Mouse (Mus musculus) liver, embryonic 11.5 days (tissue): ENCODE measurements at regions not wholly inside any gene's neighbourhood (a gene's known extent, or its start where the extent isn't known, plus 50 kb on each side); places are given as distances from the start of the nearest gene placed in this dataset.

ENCODE experiments used
- ATAC-seq: fragments of 200-750 bp; cut with Nextera tagmentation; replicated peaks from 2 replicates; pipeline ENCODE4 v1.8.0; 2017; ENCODE audit warnings: moderate number of reproducible peaks, mild to moderate bottlenecking, moderate TSS enrichment, moderate library complexity; ENCODE audit not compliant: low FRiP score
- DNase-seq: peaks from one replicate; pipeline ENCODE4 v3.0.0-alpha.2; 2017; ENCODE audit warnings: low spot score
- H3K27ac ChIP-seq: fragments of 300-500 bp; sonication (generic); 2 replicates; pipeline ENCODE4 v1.5.1; 2014; ENCODE audit warnings: mild to moderate bottlenecking, low read depth, low read length, control low read depth
- H3K27me3 ChIP-seq: fragments of 300-500 bp; sonication (generic); replicated peaks from 2 replicates; pipeline ENCODE4 v1.6.1; 2014; ENCODE audit warnings: low read length, mixed read lengths; ENCODE audit not compliant: control insufficient read depth, insufficient read depth
- H3K36me3 ChIP-seq: fragments of 300-500 bp; sonication (generic); 2 replicates; pipeline ENCODE4 v1.6.1; 2014; ENCODE audit warnings: mild to moderate bottlenecking, low read length, moderate library complexity, mixed read lengths; ENCODE audit not compliant: control insufficient read depth, insufficient read depth
- H3K4me1 ChIP-seq: fragments of 300-500 bp; sonication (generic); replicated peaks from 2 replicates; pipeline ENCODE4 v1.6.1; 2014; ENCODE audit warnings: low read length, mixed read lengths; ENCODE audit not compliant: control insufficient read depth, insufficient read depth
- H3K4me2 ChIP-seq: fragments of 300-500 bp; sonication (generic); 2 replicates; pipeline ENCODE4 v1.6.1; 2014; ENCODE audit warnings: mild to moderate bottlenecking, control low read depth, moderate library complexity
- H3K4me3 ChIP-seq: fragments of 300-500 bp; sonication (generic); 2 replicates; pipeline ENCODE4 v1.5.1; 2014; ENCODE audit warnings: low read depth, low read length, control low read depth
- H3K9ac ChIP-seq: fragments of 300-500 bp; sonication (generic); 2 replicates; pipeline ENCODE4 v1.6.1; 2014; ENCODE audit warnings: low read depth, low read length, control low read depth
- H3K9me3 ChIP-seq: fragments of 300-500 bp; sonication (generic); 2 replicates; pipeline ENCODE4 v1.6.1; 2016; ENCODE audit warnings: low read length, inconsistent platforms, mixed read lengths; ENCODE audit not compliant: control insufficient read depth
- WGBS: fragments of 180-500 bp; shearing (Covaris S2); extraction: QIAGEN DNeasy Blood & Tissue Kit; methylation state at CpG from one replicate; pipeline ENCODE4 v1.1.7; 2014; 5-methylcytosine and 5-hydroxymethylcytosine counted together

GRCm38 (mm10) chr10:19177895-19178294, 162.4 kb upstream of the Tnfaip3 start:
- no peaks in the 10 kb centered on the region for H3K36me3 ChIP-seq
- no peak overlapping the region for H3K27ac ChIP-seq
- H3K9ac ChIP-seq, result no peak overlapping the region
- no peak overlapping the region for H3K4me2 ChIP-seq
- no peaks in the 10 kb centered on the region for H3K4me1 ChIP-seq
- H3K27me3 ChIP-seq, result no peaks in the 10 kb centered on the region
- no peaks in the 10 kb centered on the region for H3K9me3 ChIP-seq
- ATAC-seq (no peak), DNase-seq (no peak)
- 84% methylated on average over 5 of the region's 5 CpGs for WGBS
- H3K4me3 ChIP-seq, result no peak overlapping the region

GRCm38 (mm10) chr10:19177414-19177813, 162.0 kb upstream of the Tnfaip3 start:
- WGBS, result 56% methylated on average over 2 of the region's 2 CpGs
- Histone ChIP-seq H3K27me3 (no peaks in the 10 kb centered on the region), H3K4me3 (no peak overlapping the region), H3K9ac (no peak overlapping the region), H3K4me1 (no peaks in the 10 kb centered on the region), H3K9me3 (no peaks in the 10 kb centered on the region), H3K4me2 (no peak overlapping the region), H3K27ac (no peak overlapping the region), H3K36me3 (no peaks in the 10 kb centered on the region)
- DNase-seq, result no peak
- no peak for ATAC-seq

GRCm38 (mm10) chr10:19176249-19176648, 160.8 kb upstream of the Tnfaip3 start:
- no peak for DNase-seq
- 57% methylated on average over 3 of the region's 3 CpGs for WGBS
- Histone ChIP-seq H3K4me2 (no peak overlapping the region), H3K9me3 (no peaks in the 10 kb centered on the region), H3K4me1 (no peaks in the 10 kb centered on the region), H3K9ac (no peak overlapping the region), H3K4me3 (no peak overlapping the region), H3K36me3 (no peaks in the 10 kb centered on the region), H3K27ac (no peak overlapping the region), H3K27me3 (no peaks in the 10 kb centered on the region)
- ATAC-seq, result no peak

- Histone ChIP-seq H3K9me3 (no peaks in the 10 kb centered on the region), H3K27me3 (no peaks in the 10 kb centered on the region), H3K4me3 (no peak overlapping the region), H3K36me3 (no peaks in the 10 kb centered on the region), H3K27ac (no peak overlapping the region), H3K9ac (no peak overlapping the region), H3K4me1 (peaks cover 2% of the 10 kb centered on the region; the same call in 1 of the 2 replicates), H3K4me2 (no peak overlapping the region)
- no peak for ATAC-seq
- 71% methylated on average over 3 of the region's 3 CpGs for WGBS
- DNase-seq, result no peak
Observed at GRCm38 (mm10) chr10:19171834-19172233, 156.4 kb upstream of the Tnfaip3 start.

DNA sequence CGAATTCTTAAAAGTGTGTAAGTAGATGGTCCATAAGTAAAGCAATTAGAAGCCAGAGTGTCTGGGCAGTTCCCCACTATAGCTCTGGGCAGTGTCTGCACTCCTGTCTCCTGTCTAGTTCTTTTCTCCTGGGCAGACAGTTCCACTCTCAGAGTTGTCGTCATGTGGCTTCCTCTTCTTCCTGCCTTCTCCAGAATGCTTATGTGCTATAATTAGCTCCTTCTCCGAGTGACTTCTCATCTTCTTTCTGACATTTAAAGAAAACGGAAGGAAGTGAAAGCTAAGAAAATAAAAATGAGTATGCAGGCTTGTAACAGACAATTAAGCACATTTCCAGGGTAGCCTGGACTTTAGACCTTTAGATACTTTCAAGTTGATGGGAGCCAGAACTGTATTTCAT, 155.1 kb upstream of the Tnfaip3 start:
- H3K9me3 ChIP-seq, result no peaks in the 10 kb centered on the region
- H3K27me3 ChIP-seq, result no peaks in the 10 kb centered on the region
- H3K27ac ChIP-seq, result no peak overlapping the region
- no peak overlapping the region for H3K9ac ChIP-seq
- H3K36me3 ChIP-seq, result no peaks in the 10 kb centered on the region
- H3K4me2 ChIP-seq, result no peak overlapping the region
- WGBS, result 34% methylated on average over 4 of the region's 4 CpGs
- no peak for DNase-seq
- no peak; the same call in 1 of the 2 replicates for ATAC-seq
- peaks cover 2% of the 10 kb centered on the region; the same call in 1 of the 2 replicates for H3K4me1 ChIP-seq
- no peak overlapping the region for H3K4me3 ChIP-seq

- WGBS, result 68% methylated on average over 2 of the region's 2 CpGs
- Histone ChIP-seq H3K36me3 (no peaks in the 10 kb centered on the region), H3K4me1 (peaks cover 2% of the 10 kb centered on the region; the same call in 1 of the 2 replicates), H3K27ac (no peak overlapping the region), H3K9ac (no peak overlapping the region), H3K4me2 (no peak overlapping the region), H3K4me3 (no peak overlapping the region), H3K27me3 (no peaks in the 10 kb centered on the region), H3K9me3 (no peaks in the 10 kb centered on the region)
- ATAC-seq (no peak), DNase-seq (no peak)
Observed at GRCm38 (mm10) chr10:19169272-19169671, 153.8 kb upstream of the Tnfaip3 start.

DNA sequence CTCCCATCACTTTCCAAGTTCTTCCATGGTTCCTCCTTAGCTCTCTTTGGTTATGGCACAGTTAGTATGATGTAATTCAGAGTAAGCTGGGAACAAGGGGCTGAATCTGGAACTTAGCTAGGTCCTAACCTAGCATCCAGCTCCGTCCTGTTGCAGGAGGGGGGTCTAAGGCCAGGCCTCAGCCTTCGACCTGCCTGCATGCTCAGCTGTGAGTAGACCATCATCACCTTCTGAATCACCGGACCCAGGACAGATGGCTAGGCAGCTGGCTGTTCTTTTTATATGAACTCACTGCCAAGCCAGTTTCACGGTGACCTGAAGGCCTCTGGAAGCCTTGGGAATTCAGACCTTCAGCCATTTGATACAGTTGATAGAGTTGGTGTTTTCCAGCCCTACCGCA, 152.9 kb upstream of the Tnfaip3 start:
- Histone ChIP-seq H3K9ac (no peak overlapping the region), H3K4me3 (no peak overlapping the region), H3K9me3 (no peaks in the 10 kb centered on the region), H3K4me2 (no peak overlapping the region), H3K4me1 (peaks cover 2% of the 10 kb centered on the region; the same call in 1 of the 2 replicates), H3K27me3 (no peaks in the 10 kb centered on the region), H3K36me3 (no peaks in the 10 kb centered on the region), H3K27ac (no peak overlapping the region)
- 85% methylated on average over 5 of the region's 5 CpGs for WGBS
- ATAC-seq (no peak), DNase-seq (no peak)

DNA sequence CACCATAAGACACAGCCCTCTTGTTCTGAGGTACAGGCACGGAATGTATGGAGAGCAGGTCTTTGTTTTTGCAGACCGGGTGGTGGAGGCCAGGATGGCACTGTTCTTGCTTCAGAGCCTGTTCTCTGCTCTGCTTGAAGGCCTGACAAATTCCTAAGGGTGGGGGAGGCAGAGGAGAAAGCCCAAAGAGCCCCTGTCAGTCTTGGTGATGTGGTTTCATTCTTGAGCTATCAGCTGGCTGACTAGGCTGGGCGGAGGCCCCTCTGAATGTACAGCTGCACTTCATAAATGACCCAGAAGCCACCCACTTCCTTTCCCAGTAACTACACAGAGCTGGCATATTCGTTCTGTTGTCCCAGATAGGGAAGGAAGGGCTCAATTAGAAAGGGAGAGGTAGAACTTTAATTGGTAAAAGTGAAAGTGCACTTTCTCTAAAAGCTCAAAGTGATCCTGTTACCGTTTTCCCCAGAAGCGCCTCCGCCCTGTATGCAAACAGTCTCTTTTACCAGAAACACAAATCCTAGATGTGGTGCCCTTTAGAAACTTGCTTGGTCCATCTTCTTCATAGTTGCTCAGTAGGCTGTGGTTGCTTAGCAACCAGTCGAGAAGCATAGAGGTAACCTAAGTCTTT, 152.3 kb upstream of the Tnfaip3 start:
- H3K4me1 ChIP-seq, result peaks cover 2% of the 10 kb centered on the region; the same call in 1 of the 2 replicates
- H3K27me3 ChIP-seq, result no peaks in the 10 kb centered on the region
- no peak overlapping the region for H3K4me3 ChIP-seq
- H3K36me3 ChIP-seq, result no peaks in the 10 kb centered on the region
- DNase-seq, result no peak
- H3K27ac ChIP-seq, result no peak overlapping the region
- H3K9me3 ChIP-seq, result no peaks in the 10 kb centered on the region
- WGBS, result 34% methylated on average over 8 of the region's 8 CpGs
- no peak overlapping the region for H3K4me2 ChIP-seq
- peak; percentile 39 for ATAC-seq
- H3K9ac ChIP-seq, result no peak overlapping the region

DNA sequence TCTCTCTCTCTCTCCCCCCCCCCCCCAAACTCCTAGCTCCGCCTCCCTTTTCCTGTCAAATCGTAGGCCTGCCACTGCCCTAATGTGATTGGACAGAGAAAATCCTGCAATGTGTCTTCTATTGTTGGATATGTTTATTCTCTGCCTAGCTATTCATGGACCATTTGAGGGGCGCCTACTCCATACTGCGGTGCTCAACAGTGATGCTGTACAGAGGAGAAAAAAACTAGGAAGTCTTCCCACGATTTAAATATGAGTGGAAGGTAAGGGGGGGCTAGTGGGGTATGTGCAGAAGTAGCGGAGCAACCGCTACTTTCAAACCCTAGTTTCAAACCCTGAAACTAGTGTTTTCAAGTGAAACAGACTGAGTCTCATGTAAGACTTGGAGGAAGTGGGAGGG, 151.6 kb upstream of the Tnfaip3 start:
- Histone ChIP-seq H3K9ac (no peak overlapping the region), H3K4me1 (peaks cover 2% of the 10 kb centered on the region; the same call in 1 of the 2 replicates), H3K27me3 (no peaks in the 10 kb centered on the region), H3K9me3 (no peaks in the 10 kb centered on the region), H3K36me3 (no peaks in the 10 kb centered on the region), H3K4me3 (no peak overlapping the region), H3K4me2 (no peak overlapping the region), H3K27ac (no peak overlapping the region)
- ATAC-seq, result no peak
- 82% methylated on average over 7 of the region's 7 CpGs for WGBS
- DNase-seq, result no peak
